Mouse (Mus musculus) intestine, postnatal 0 days (tissue): ENCODE data around the gene Rtl3. TPM values are rescaled to one million over a fixed set of nuclear protein-coding genes. Genes with fewer than 3 reads are reported as not detected.

ENCODE experiments used
- ATAC-seq: fragments of 200-750 bp; cut with Nextera tagmentation; 2 replicates; pipeline ENCODE4 v1.8.0; 2017; ENCODE audit warnings: mild to moderate bottlenecking, moderate TSS enrichment, moderate library complexity
- H3K27ac ChIP-seq: fragments of 300-500 bp; sonication (generic); 2 replicates; pipeline ENCODE4 v1.5.1; 2014; ENCODE audit warnings: mild to moderate bottlenecking, low read depth, low read length, moderate library complexity
- H3K27me3 ChIP-seq: fragments of 300-500 bp; sonication (generic); replicated peaks from 2 replicates; pipeline ENCODE4 v1.6.1; 2014; ENCODE audit warnings: low read length, mixed read lengths; ENCODE audit not compliant: control insufficient read depth, insufficient read depth
- H3K36me3 ChIP-seq: fragments of 300-500 bp; sonication (generic); 2 replicates; pipeline ENCODE4 v1.6.1; 2014; ENCODE audit warnings: mild to moderate bottlenecking, moderate library complexity; ENCODE audit not compliant: control insufficient read depth, insufficient read depth
- H3K4me1 ChIP-seq: fragments of 300-500 bp; sonication (generic); replicated peaks from 2 replicates; pipeline ENCODE4 v1.6.1; 2014; ENCODE audit warnings: antibody characterized with exemption, low read length, mixed read lengths; ENCODE audit not compliant: control insufficient read depth, insufficient read depth
- H3K4me2 ChIP-seq: fragments of 300-500 bp; sonication (generic); replicated peaks from 2 replicates; pipeline ENCODE4 v1.6.1; 2014; ENCODE audit warnings: low read depth, mild to moderate bottlenecking, moderate library complexity
- H3K4me3 ChIP-seq: fragments of 300-500 bp; sonication (generic); 2 replicates; pipeline ENCODE4 v1.5.1; 2014; ENCODE audit warnings: low read depth, low read length
- H3K9ac ChIP-seq: fragments of 300-500 bp; sonication (generic); 2 replicates; pipeline ENCODE4 v1.6.1; 2014; ENCODE audit warnings: mild to moderate bottlenecking, low read depth, low read length
- H3K9me3 ChIP-seq: fragments of 300-500 bp; sonication (generic); 2 replicates; pipeline ENCODE4 v1.6.1; 2016; ENCODE audit warnings: mixed run types; ENCODE audit not compliant: control insufficient read depth
- CTCF ChIP-seq: sonication (generic); IDR thresholded peaks from 2 replicates; pipeline ENCODE4 v1.5.1; 2016; ENCODE audit warnings: low read depth, mild to moderate bottlenecking, control low read depth, antibody characterized with exemption, moderate library complexity
- WGBS: fragments of 180-500 bp; shearing (Covaris S2); extraction: QIAGEN DNeasy Blood & Tissue Kit; methylation state at CpG from one replicate; pipeline ENCODE4 v1.1.7; 2014; 5-methylcytosine and 5-hydroxymethylcytosine counted together
- polyA plus RNA-seq: library from polyadenylated mRNA; unstranded; fragments of >200 nt; fragmentation: Nextera tagmentation; extraction: Ambion mirVana; gene quantifications from 2 replicates; pipeline ENCODE4 v1.2.1, GENCODE M21; 2015

Gene Rtl3
- polyA plus RNA-seq, 1 experiment from 2014 or later, result 4.4 TPM

DNA sequence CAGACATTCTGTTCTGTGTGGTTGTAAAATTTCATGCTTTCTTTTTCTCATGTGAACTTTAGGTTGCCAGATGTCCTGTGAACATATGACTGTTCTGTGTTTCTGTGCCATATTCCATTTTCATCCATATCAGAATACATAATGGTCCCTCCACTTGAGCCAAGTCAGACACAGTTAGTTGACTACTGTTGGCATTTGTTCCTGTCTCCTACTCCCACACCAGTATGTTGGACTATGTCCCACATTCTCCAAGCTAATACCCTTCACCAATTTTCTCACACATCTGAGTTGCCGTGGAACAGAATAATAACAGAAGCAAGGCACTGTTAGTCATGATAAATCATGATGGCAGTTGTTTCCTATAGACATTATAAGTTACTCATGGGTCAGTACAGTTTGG, 9.9 kb downstream of the Rtl3 start:
- ATAC-seq, result no peak
- Histone ChIP-seq H3K4me3 (no peak overlapping the region), H3K9me3 (no peaks in the 10 kb centered on the region), H3K27me3 (no peaks in the 10 kb centered on the region), H3K36me3 (no peaks in the 10 kb centered on the region), H3K27ac (no peak overlapping the region), H3K4me2 (no peak overlapping the region), H3K4me1 (no peaks in the 10 kb centered on the region), H3K9ac (no peak overlapping the region)
- WGBS, result 64% methylated on average over 1 of the region's 1 CpGs
- TF ChIP-seq CTCF, result no peak

- no peak for ATAC-seq
- Histone ChIP-seq H3K27me3 (no peaks in the 10 kb centered on the region), H3K9ac (no peak overlapping the region), H3K4me2 (no peak overlapping the region), H3K9me3 (no peaks in the 10 kb centered on the region), H3K36me3 (no peaks in the 10 kb centered on the region), H3K27ac (no peak overlapping the region), H3K4me3 (no peak overlapping the region), H3K4me1 (no peaks in the 10 kb centered on the region)
- 67% methylated on average over 7 of the region's 7 CpGs for WGBS
- TF ChIP-seq CTCF, result no peak
Observed at GRCm38 (mm10) chrX:106809560-106810226, 30.8 kb downstream of the Rtl3 start.

DNA sequence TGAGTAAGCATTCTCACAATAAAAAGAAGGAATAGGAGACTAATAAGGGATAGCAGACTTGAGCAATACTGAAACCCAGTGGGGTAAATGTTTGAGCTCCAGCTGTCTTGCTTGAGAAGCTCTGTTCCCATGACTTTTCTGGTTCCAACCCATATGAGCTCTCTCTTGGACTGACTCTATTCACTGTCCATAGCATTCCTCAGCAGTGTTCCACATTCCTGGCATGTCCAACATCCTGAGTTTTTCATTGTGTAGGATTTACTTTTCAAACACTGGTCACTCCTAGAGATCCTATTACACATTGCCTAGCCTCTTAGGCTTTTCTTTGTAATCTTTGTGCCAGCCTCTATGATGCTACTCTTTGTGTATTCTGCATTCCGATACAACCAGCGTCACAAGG, 36.1 kb downstream of the Rtl3 start:
- H3K36me3 ChIP-seq, result no peaks in the 10 kb centered on the region
- no peak overlapping the region for H3K4me3 ChIP-seq
- no peak overlapping the region for H3K9ac ChIP-seq
- H3K27ac ChIP-seq, result no peak overlapping the region
- no peak for ATAC-seq
- H3K4me1 ChIP-seq, result no peaks in the 10 kb centered on the region
- no peak for TF ChIP-seq CTCF
- H3K9me3 ChIP-seq, result no peaks in the 10 kb centered on the region
- no peaks in the 10 kb centered on the region for H3K27me3 ChIP-seq
- H3K4me2 ChIP-seq, result no peak overlapping the region
- 86% methylated on average over 2 of the region's 2 CpGs for WGBS

DNA sequence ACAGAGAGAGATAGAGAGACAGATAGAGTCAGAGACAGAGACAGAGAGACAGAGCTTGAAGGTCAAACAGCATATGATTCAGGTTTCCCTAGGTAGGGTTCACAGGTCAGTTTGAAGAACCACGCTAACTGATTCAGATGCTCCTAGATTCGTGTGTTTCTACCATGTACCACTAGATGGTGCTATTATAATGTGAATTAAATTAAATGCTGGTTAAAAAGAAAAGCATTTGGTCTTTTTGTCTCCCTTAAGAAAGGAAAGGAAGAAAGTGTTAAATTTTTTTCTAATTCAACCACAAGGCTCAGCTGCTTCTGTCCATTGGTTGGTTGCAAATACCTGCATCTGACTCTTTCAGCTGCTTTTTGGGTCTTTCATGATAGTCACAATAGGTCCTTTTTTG, 45.8 kb downstream of the Rtl3 start:
- H3K4me3 ChIP-seq, result no peak overlapping the region
- H3K9ac ChIP-seq, result no peak overlapping the region
- WGBS, result 4% methylated on average over 2 of the region's 2 CpGs

More for the DNA sequence above, 45.8 kb downstream of the Rtl3 start:
- Histone ChIP-seq H3K27me3 (no peaks in the 10 kb centered on the region), H3K36me3 (no peaks in the 10 kb centered on the region), H3K4me2 (no peak overlapping the region), H3K9me3 (no peaks in the 10 kb centered on the region), H3K27ac (no peak overlapping the region), H3K4me1 (no peaks in the 10 kb centered on the region)
- peak; percentile 65 for TF ChIP-seq CTCF
- ATAC-seq, result no peak

Other genes starting within 250 kb of the Rtl3 start
- gene Cysltr1, start 237.0 kb downstream of the Rtl3 start, polyA plus RNA-seq, result 7.0 and 7.2 TPM in 2 replicates
- 4.5 and 4.6 TPM in 2 replicates for gene Lpar4, start 80.0 kb upstream of the Rtl3 start, polyA plus RNA-seq
- gene P2ry10, start 247.8 kb upstream of the Rtl3 start, polyA plus RNA-seq, result 0.10 TPM in 1 of 2 replicates, not detected in the other